Mouse (Mus musculus) thymus, adult 2 months (tissue): ENCODE data around the gene Aldh4a1.

Experiments used
- CTCF ChIP-seq: fragments of 200-500 bp; IDR thresholded peaks from 2 replicates; pipeline ENCODE4 v1.5.1; 2012; ENCODE audit warnings: mild to moderate bottlenecking, control low read depth, low read length, moderate library complexity, borderline replicate concordance; ENCODE audit not compliant: control insufficient read depth, poor library complexity, insufficient read depth; ENCODE audit errors: extremely low read depth
- POLR2A ChIP-seq: fragments of 200-500 bp; IDR thresholded peaks from 2 replicates; pipeline ENCODE4 v1.6.1; 2012; ENCODE audit warnings: mild to moderate bottlenecking, low read length, control low read depth, moderate library complexity; ENCODE audit not compliant: control insufficient read depth, poor library complexity, insufficient read depth; ENCODE audit errors: extremely low read depth

- no peak for TF ChIP-seq CTCF
- no peak for TF ChIP-seq POLR2A
These were observed 29.8 kb upstream of the Aldh4a1 start for GRCm38 (mm10) chr4:139592895-139593294.
